Mouse (Mus musculus): Measurements from ENCODE around the gene Ccdc6. TPM values are rescaled to one million over a fixed set of nuclear protein-coding genes. Genes with fewer than 3 reads are reported as not detected.

Ccdc6 gene
- polyA plus RNA-seq, 1 experiment from 2014 or later = 13.5 TPM

GRCm38 (mm10) chr10:70194283-70194682 is 97.4 kb downstream of the Ccdc6 start:
- no peak for ATAC-seq (ENCODE audit: insufficient number of reproducible peaks, low FRiP score, low TSS enrichment, low read depth)
- Histone ChIP-seq H3K27ac (replicated peaks) (no peak overlapping the region), H3K9ac (no peak overlapping the region), H3K4me3 (replicated peaks) (no peak overlapping the region), H3K4me1 (no peaks in the 10 kb centered on the region), H3K27me3 (no peaks in the 10 kb centered on the region), H3K4me2 (replicated peaks) (no peak overlapping the region), H3K9me3 (replicated peaks) (no peaks in the 10 kb centered on the region), H3K36me3 (peaks cover 21% of the 10 kb centered on the region)
- WGBS = 58% methylated on average over 9 of the region's 9 CpGs

GRCm38 (mm10) chr10:70195279-70195678 is 98.4 kb downstream of the Ccdc6 start:
- no peaks in the 10 kb centered on the region for H3K27me3 ChIP-seq
- no peaks in the 10 kb centered on the region for H3K4me1 ChIP-seq
- 60% methylated on average over 7 of the region's 7 CpGs for WGBS
- H3K9ac ChIP-seq = no peak overlapping the region
- peaks cover 16% of the 10 kb centered on the region; the same call in 1 of the 2 replicates for H3K36me3 ChIP-seq
- H3K4me2 ChIP-seq (replicated peaks) = no peak overlapping the region
- H3K9me3 ChIP-seq (replicated peaks) = no peaks in the 10 kb centered on the region
- H3K27ac ChIP-seq (replicated peaks) = no peak overlapping the region
- no peak for ATAC-seq (ENCODE audit: insufficient number of reproducible peaks, low FRiP score, low TSS enrichment, low read depth)
- H3K4me3 ChIP-seq (replicated peaks) = no peak overlapping the region

DNA sequence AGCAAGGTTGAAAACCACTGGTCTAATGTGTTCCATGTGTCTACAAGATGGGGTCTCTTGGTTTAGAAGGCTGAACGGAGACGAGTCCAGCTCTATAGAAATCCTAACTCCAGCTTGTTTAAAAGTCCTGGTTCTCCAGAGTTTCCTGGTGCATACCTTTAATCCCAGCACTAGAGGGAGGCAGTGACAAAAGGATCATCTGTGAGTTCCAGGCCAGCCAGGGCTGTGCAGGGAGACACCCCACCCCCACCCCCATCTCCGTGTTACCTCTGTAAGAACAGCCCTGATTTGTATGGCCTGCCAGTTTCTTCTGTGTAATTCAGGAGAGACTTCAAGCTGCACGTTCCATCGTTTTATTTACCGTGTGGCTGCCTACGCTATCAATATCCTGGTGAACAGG is 98.9 kb downstream of the Ccdc6 start:
- H3K36me3 ChIP-seq = peaks cover 13% of the 10 kb centered on the region; the same call in 1 of the 2 replicates
- no peaks in the 10 kb centered on the region for H3K9me3 ChIP-seq (replicated peaks)
- H3K27ac ChIP-seq (replicated peaks) = no peak overlapping the region
- no peak overlapping the region for H3K4me2 ChIP-seq (replicated peaks)
- H3K27me3 ChIP-seq = no peaks in the 10 kb centered on the region
- no peak overlapping the region for H3K9ac ChIP-seq
- 45% methylated on average over 7 of the region's 7 CpGs for whole genome bisulfite sequencing
- ATAC-seq (ENCODE audit: insufficient number of reproducible peaks, low FRiP score, low TSS enrichment, low read depth) = 0 out of 2 replicates have a peak, but pooled peaks have one; percentile 45
- H3K4me3 ChIP-seq (replicated peaks) = no peak overlapping the region
- H3K4me1 ChIP-seq = no peaks in the 10 kb centered on the region

- H3K36me3 ChIP-seq = peaks cover 13% of the 10 kb centered on the region; the same call in 1 of the 2 replicates
- no peaks in the 10 kb centered on the region for H3K9me3 ChIP-seq (replicated peaks)
- WGBS = 86% methylated on average over 6 of the region's 6 CpGs
- ATAC-seq (ENCODE audit: insufficient number of reproducible peaks, low FRiP score, low TSS enrichment, low read depth) = no peak
- H3K4me2 ChIP-seq (replicated peaks) = no peak overlapping the region
- H3K27ac ChIP-seq (replicated peaks) = no peak overlapping the region
- no peaks in the 10 kb centered on the region for H3K27me3 ChIP-seq
- no peaks in the 10 kb centered on the region for H3K4me1 ChIP-seq
- H3K9ac ChIP-seq = no peak overlapping the region
- H3K4me3 ChIP-seq (replicated peaks) = no peak overlapping the region
Observed at GRCm38 (mm10) chr10:70196666-70197065, 99.7 kb downstream of the Ccdc6 start.

GRCm38 (mm10) chr10:70197601-70198000 is 100.7 kb downstream of the Ccdc6 start:
- Histone ChIP-seq H3K36me3 (peaks cover 10% of the 10 kb centered on the region; the same call in 1 of the 2 replicates), H3K4me1 (no peaks in the 10 kb centered on the region), H3K27me3 (no peaks in the 10 kb centered on the region), H3K9ac (no peak overlapping the region), H3K9me3 (replicated peaks) (no peaks in the 10 kb centered on the region), H3K4me3 (replicated peaks) (no peak overlapping the region), H3K4me2 (replicated peaks) (no peak overlapping the region), H3K27ac (replicated peaks) (no peak overlapping the region)
- no peak for ATAC-seq (ENCODE audit: insufficient number of reproducible peaks, low FRiP score, low TSS enrichment, low read depth)
- WGBS = 85% methylated on average over 2 of the region's 2 CpGs

DNA sequence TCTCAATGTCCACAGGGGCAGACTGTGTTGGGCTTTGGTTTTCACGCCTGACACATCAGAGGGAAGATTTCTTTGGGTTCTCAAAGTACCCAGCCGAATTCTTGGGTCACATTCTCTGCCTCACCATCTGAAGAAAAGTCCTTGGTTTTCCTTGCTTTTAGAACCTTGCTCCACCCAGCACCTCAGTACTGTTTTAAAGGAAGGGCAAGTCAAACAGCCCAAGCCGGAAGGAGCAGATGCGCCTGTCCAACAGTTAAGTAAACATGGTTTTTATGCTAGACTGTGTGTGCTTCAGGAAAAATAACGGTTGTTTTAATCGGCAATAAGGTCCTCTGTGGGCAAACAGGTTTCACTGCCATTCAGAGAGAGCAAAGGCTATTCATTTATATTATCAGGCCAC is 101.1 kb downstream of the Ccdc6 start:
- ATAC-seq (ENCODE audit: insufficient number of reproducible peaks, low FRiP score, low TSS enrichment, low read depth) = no peak

DNA sequence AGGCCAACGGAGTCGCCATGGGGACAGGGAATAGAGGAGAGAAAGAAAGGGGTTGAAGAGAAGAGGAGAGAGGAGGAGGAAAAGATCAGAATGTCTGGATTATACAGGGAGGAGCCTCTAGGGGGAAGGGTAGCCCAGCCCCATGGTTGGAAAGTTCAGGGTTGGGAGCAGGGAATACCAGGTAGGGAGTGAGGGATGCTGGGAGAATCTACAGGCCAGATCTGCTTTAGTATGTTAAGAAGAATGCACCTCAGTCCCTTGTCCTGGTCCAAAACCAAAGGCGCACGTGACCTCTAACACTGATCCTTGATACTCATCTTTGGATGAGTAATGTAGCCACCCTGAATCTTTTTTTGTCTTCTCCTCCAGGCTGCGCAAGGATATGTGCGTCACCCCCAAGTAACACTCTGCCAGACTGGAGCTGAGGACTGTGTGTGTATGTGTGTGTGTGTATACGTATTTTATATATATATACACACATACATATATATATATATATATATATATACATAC is 102.1 kb downstream of the Ccdc6 start:
- Histone ChIP-seq H3K9me3 (replicated peaks) (no peaks in the 10 kb centered on the region), H3K36me3 (no peaks in the 10 kb centered on the region), H3K4me3 (replicated peaks) (no peak overlapping the region), H3K27me3 (no peaks in the 10 kb centered on the region), H3K9ac (no peak overlapping the region), H3K4me1 (no peaks in the 10 kb centered on the region), H3K27ac (replicated peaks) (no peak overlapping the region), H3K4me2 (replicated peaks) (no peak overlapping the region)
- WGBS = 93% methylated on average over 7 of the region's 7 CpGs
- no peak for ATAC-seq (ENCODE audit: insufficient number of reproducible peaks, low FRiP score, low TSS enrichment, low read depth)

More for the DNA sequence above, 101.1 kb downstream of the Ccdc6 start:
- Histone ChIP-seq H3K27me3 (no peaks in the 10 kb centered on the region), H3K9ac (no peak overlapping the region), H3K27ac (replicated peaks) (no peak overlapping the region), H3K4me1 (no peaks in the 10 kb centered on the region), H3K9me3 (replicated peaks) (no peaks in the 10 kb centered on the region), H3K4me2 (replicated peaks) (no peak overlapping the region), H3K36me3 (0 out of 2 replicates have a peak, but pooled peaks cover 6% of the 10 kb centered on the region), H3K4me3 (replicated peaks) (no peak overlapping the region)
- 68% methylated on average over 6 of the region's 6 CpGs for whole genome bisulfite sequencing

GRCm38 (mm10) chr10:70199466-70200210 is 102.7 kb downstream of the Ccdc6 start:
- H3K4me1 ChIP-seq = 0 out of 2 replicates have a peak, but pooled peaks cover 3% of the 10 kb centered on the region
- WGBS = 83% methylated on average over 6 of the region's 6 CpGs
- H3K9me3 ChIP-seq (replicated peaks) = no peaks in the 10 kb centered on the region
- no peak overlapping the region for H3K4me2 ChIP-seq (replicated peaks)
- H3K27ac ChIP-seq (replicated peaks) = no peak overlapping the region
- H3K27me3 ChIP-seq = no peaks in the 10 kb centered on the region
- no peak overlapping the region for H3K4me3 ChIP-seq (replicated peaks)
- H3K36me3 ChIP-seq = no peaks in the 10 kb centered on the region
- H3K9ac ChIP-seq = no peak overlapping the region
- ATAC-seq (ENCODE audit: insufficient number of reproducible peaks, low FRiP score, low TSS enrichment, low read depth) = no peak

GRCm38 (mm10) chr10:70200889-70201500 is 104.1 kb downstream of the Ccdc6 start:
- Histone ChIP-seq H3K4me2 (replicated peaks) (no peak overlapping the region), H3K36me3 (no peaks in the 10 kb centered on the region), H3K9me3 (replicated peaks) (no peaks in the 10 kb centered on the region), H3K9ac (no peak overlapping the region), H3K27me3 (no peaks in the 10 kb centered on the region), H3K27ac (replicated peaks) (no peak overlapping the region), H3K4me1 (0 out of 2 replicates have a peak, but pooled peaks cover 7% of the 10 kb centered on the region), H3K4me3 (replicated peaks) (no peak overlapping the region)
- 32% methylated on average over 12 of the region's 12 CpGs for WGBS
- no peak for ATAC-seq (ENCODE audit: insufficient number of reproducible peaks, low FRiP score, low TSS enrichment, low read depth)

- Histone ChIP-seq H3K9me3 (replicated peaks) (no peaks in the 10 kb centered on the region), H3K27ac (replicated peaks) (peak within 1 kb of the TSS; percentile 71), H3K4me1 (0 out of 2 replicates have a peak, but pooled peaks cover 7% of the 10 kb centered on the region), H3K9ac (no peak within 1 kb of the TSS), H3K36me3 (no peaks in the 10 kb centered on the region), H3K27me3 (no peaks in the 10 kb centered on the region), H3K4me3 (replicated peaks) (0 out of 2 replicates have a peak within 1 kb of the TSS, but pooled peaks have one; percentile 4), H3K4me2 (replicated peaks) (0 out of 2 replicates have a peak within 1 kb of the TSS, but pooled peaks have one; percentile 17)
- 42% methylated on average over 17 of the region's 17 CpGs for WGBS
- peak; percentile 16; the same call in 1 of the 2 replicates for ATAC-seq (ENCODE audit: insufficient number of reproducible peaks, low FRiP score, low TSS enrichment, low read depth)
Observed at GRCm38 (mm10) chr10:70204505-70205399, 107.8 kb downstream of the Ccdc6 start, which contains the start of gene Mrln. Gene Mrln, plus strand, starts transcription at chr10:70204664.
